Mouse (Mus musculus) cerebellum, postnatal 4 days (tissue): ENCODE results near the gene Art4.
A peak's percentile ranks its signal among the peaks of the same experiment; 100 is the strongest.

ENCODE experiments used
- DNase-seq, 2 experiments: peaks; one replicate each; pipeline ENCODE4 v3.0.0; 2022; ENCODE audit warnings: low spot score in 2 of 2, mixed read lengths in 1 of 2

Gene Art4

DNA sequence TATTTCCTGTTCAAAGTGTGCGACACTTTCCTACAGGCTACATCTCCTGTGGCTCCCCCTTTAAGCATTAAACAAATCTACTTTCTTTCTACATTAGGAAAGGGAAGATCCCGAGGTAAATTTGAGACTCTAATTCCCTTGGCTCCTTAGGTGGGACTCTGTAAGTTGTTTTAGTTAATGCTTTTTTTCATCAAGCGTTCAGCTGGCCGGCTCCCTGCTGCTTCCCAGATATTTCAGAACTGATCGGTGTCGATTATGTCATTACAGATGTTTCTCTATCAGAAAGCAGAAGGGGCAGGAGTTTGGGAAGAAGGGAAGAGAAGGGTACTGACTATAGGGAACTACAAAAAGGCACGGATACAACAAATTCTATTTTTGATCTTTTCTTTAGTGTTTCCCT lies 30.4 kb downstream of the Art4 start:
- DNase-seq: no peak

DNA sequence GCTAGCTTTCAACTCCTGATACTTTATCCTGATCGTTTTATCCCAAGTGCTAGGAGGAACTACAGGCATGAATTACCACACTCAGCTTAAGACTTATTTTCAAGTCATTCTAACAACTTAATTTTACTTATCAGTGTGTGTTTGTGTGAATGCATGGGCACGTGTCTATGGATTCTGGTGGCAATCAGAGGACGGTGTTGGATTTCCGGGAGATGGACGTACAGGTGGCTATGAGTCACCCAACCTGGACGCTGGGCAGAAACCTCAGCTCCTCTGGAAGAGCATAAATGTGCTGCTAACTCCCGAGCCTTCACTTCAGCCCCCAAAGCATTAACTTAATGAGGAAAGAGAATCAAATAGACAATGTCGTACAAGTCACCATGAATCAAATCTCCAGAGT lies 32.5 kb downstream of the Art4 start:
- no peak for DNase-seq

DNA sequence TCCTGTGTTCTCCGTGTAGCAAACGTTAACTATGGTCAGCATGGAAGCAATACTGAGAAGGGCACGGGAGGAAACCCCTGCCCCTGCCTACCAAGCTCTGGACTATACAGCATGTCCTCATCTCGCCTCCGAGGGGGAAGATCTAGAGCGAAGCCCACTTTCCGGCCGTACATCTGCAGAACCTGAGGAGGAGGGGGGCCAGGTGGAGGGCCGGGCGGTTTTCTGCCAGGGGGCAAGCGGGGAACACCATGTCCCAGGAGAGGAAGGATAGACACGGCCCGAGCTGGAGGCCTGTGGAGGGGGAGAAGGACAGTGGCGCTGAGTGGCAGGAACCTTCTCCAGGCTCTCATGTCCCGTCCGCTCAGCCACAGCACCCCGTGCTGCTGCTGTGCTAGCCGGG lies 36.4 kb downstream of the Art4 start:
- no peak for DNase-seq

DNA sequence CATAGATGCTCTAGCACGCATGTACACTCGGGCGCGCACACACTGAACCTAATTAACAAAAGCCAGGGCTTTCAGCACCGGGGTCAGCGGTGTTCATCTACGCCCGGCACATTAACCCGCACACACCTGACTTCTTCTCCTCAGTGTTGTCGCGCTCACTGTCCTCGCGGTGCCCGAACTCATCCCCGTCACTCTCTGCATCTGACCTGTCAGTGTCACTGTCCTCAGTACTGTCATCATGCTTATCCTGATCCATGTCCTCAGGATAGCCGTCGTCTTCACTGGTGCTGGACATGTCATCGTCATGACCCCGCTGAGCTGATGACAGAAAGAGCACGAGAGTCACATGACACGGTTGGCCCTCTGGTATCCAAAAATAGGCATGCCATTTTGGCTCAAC lies 37.2 kb downstream of the Art4 start:
- DNase-seq: no peak

DNA sequence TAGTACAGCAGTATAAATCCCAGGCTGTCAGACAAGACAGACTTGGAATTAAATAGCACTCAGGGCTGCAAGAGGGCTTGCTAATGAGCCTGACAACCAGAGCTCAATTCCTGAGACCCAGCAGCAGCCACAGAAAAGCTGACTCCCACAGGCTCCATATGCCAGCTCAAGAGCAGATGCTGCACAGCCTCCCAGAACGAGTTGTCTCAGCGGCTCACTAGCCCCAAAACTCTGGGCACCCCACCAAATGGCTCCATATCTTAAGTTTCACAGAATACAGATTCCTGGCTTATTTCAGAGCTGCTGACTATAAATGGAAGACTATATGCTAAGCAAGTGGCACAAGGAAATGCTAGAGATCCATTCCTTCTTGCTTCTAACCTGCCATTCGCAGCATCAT lies 40.0 kb downstream of the Art4 start:
- no peak for DNase-seq

DNA sequence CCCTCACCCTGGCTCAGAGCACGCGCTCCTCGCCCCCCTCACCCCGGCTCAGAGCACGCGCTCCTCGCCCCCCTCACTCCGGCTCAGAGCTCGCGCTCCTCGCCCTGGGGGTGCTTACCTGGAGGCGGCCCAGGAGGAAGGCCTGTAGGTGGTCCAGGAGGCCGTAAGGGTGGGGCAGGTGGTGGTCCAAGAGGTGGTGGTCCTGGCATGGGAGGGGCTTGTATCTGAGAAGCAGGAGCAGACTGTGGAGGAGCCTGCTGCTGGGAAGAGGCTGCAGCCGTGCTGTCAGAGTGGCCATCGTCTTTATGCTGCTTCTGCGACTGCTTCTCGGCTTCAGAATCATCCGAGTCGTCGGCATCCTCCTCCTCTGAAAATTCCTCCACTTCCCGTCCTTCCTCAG lies 40.7 kb downstream of the Art4 start:
- no peak for DNase-seq

DNA sequence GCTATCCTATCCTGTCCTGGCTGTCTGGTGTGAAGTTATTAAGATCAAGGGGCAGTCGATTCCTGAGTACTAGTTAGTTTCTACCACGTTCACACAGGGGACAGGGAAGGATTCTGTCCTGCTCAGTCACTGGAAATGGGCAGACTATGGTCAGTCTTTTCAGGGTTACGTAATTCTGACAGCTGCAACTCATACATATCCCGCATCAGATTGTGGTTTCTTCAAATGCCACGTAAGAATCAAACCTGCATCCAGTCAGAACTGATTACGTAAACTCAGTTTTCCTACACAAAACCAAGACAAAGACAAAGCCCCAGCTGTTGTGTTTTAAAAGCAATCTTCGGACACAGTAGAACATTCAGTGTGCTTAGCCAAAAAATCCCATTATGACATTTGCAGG lies 42.2 kb downstream of the Art4 start:
- no peak for DNase-seq

DNA sequence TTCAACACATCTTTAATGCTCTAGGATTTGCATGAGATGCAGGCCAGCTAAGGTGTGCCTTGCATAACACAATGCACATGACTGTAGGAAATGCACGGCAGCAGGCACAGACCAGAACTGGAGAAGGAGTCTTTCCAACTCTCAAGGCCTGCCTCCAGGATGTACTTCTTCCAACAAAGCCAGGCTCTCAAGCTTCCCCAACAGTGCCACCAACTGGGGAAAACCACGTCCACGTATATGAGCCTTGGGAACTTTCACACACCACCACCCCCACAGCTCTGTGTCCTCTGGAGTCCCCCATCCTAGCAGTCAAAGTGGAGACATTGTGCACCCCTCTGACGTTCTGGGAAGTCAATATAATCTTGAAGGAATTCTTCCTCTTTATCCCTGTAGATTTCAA lies 44.4 kb downstream of the Art4 start:
- no peak for DNase-seq

DNA sequence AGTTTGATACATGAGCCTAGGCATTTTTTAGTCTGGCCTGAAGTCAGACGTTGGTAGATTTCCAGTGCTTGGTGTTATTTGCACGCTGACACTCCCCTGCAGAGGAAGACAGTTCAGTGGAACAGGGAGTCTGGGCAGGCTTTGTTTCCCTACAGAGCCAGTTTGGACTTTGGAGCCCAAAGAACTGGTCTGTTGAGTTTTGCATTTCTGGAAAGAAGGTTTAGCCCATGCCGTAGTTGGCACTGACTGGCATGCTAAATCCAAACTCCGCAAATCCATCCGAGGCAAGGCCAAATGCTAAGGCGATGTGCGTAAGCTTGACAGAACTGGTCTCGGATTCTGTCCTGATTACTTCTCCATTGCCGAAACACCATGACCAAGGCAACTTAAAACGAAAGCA lies 46.3 kb downstream of the Art4 start:
- DNase-seq: no peak

DNA sequence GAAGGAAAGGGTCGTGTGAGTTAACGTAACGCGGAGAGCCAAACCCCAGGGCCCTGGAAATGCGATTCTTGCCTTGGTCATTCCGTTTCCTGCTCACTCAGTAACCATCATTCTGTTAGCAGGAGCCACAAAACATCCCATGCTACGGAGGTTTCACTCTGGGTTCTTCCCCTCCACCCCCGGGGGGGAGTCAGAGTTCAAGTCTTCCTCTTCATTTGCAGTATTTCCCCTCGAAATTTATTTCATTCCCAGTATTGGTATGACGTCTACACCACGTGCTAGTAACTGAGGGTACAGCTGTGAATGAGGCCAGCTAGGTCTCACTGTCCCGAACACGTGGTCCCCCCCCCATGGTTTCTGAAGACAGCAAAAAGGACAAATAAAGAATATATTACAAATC lies 47.9 kb downstream of the Art4 start:
- DNase-seq: no peak

DNA sequence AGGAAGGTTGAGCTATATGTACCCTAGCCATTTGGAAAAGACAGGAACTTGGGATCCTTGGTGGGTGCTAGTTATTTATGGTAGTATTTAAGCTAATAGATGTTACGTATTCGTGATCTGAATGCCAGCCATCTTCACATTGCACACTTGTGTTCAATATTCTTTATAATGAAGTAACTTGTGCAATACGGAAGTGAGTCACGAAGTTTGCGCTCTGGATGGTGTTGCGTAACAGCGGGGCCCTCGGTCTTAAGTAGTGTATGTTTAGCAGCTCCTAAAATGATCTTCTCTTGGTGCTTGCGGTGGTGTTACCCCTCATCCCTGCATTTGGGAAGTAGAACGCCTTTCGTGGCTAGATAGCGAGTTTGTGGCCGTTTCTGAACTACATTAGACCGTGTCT lies 48.5 kb downstream of the Art4 start:
- DNase-seq: no peak

DNA sequence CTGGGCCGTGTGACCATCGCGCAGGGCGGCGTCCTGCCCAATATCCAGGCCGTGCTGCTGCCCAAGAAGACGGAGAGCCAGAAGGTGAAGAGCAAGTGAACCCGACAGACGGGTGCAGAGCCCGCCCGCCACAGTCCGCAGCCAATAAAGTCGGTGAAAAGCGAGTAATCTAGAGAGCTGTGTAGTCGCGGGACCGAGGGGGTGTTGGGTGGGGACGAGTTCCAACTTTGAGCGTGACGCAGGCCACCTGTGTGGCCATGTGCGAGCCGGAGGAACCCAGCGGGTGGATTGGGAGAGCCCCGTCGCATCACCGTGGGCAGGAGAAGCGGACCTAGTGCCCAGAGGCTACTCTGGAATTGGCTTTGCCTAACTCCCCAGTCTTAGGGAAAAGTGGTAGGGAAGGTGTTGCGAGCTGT lies 48.9 kb downstream of the Art4 start:
- no peak for DNase-seq

DNA sequence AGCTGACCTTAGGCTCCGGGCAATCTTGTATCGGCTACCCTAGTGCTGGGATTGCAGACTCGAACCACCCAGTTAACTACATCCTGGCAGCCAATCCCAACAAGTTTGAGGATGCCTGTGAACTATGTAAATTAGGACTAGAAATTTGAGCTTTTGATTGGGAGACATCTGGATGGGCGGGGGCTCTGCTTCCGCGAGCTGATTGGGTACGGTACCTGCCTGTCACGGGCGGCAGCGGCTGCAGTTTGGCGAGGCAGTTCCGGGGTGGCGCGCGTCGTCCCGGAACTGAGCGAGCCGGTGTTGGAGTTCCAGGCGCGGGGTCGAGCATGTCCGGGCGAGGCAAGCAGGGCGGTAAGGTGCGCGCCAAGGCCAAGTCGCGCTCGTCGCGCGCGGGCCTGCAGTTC lies 49.5 kb downstream of the Art4 start, which contains the start of gene H2afj:
H2afj (plus strand) TSS at position 231 of the 404 bp plus-strand sequence.
- peak; percentile 98 for DNase-seq

DNA sequence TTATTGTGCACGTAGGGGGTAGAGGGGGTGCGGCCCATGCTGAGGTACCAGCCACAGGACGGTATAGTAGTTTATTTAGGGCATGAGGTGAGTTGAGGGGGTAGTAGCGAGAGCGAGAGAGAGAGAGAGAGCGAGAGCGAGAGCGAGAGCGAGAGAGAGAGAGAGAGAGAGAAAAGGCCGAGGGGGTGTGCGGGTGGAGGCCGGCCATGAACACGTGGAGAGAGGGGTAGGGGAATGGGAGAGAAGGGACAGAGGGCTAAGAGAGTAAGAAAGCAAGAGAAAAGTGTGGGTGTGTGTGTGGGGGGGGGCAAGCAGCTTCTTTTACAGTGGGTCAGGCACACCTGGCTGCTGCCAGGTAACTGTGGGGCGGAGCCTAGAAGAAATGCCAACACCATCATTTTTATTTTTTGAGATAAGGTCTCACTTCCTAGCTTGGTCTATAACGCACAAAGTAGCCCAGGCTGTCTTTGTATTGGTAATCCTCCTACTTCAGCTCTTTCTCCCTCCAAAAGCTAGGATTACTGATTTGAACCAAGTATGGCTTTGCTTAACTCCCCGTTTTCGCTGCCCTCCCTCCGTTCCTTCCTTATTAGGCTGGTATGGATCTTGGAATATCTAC lies 50.0 kb downstream of the Art4 start:
- no peak for DNase-seq

DNA sequence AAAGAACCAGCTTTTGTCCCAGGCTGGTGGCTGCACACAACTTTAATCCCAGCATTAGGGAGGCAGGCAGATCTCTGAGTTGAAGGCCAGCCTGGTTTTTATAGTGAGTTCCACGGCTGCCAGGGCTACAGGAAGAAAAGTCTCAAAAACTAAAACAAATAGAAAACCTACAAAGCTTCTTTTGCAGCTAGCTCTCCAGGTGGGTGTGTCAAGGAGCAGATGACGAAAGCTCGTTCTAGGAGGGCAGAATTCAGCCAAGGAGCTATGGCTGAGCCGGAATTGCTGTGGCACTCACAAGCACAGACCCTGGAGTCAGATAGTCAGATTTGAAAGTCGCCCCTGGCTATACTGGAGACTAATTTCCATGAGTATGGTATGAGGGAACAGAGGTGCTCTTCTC lies 50.7 kb downstream of the Art4 start:
- no peak for DNase-seq

DNA sequence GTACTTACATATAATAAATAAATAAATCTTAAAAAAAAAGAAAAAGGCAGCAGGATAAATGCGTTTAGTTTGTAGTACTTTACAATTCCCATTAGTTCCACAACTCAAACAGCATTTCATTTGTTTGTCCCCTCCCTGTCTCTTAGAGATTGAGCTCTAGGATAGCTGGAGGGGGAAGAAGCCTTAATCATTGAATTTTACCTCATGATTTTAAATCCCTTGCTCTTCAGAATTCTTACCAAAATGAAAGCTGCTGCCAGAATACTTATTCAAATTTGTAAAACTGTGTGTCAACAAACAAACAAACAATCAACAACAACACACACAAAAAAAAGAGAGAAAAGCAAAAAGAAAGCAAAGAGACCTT lies 52.1 kb downstream of the Art4 start:
- DNase-seq: no peak

DNA sequence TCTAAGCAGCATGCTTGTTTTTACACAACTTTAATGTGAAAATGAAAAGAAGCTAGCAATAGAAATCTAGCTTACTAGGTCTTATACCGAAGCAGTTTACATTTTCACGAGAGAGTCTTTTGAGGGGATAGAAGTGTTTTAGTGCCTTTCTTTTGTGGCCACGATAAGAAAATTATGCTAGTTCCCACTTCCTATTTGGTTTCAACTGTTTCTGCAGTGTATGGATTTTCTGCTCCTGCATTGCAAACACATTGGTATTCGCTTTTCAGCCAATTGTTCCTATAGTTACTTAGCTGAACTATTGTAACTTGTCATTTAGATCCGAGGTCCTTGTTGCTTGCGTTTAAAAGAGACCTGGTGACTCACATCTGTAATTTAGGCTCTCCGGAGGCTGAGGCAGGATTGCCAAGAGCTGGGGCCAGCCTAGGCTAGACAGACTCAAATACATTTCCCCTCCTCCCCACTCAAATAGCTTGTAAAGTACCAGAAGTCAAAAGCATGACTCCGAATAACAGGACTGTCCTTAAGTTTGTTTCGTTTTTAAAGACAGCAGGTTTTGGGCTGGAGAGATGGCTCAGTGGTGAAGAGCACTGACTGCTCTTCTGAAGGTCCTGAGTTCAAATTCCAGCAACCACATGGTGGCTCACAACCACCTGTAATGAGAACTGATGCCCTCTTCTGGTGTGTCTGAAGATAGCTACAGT lies 52.7 kb downstream of the Art4 start:
- no peak for DNase-seq

DNA sequence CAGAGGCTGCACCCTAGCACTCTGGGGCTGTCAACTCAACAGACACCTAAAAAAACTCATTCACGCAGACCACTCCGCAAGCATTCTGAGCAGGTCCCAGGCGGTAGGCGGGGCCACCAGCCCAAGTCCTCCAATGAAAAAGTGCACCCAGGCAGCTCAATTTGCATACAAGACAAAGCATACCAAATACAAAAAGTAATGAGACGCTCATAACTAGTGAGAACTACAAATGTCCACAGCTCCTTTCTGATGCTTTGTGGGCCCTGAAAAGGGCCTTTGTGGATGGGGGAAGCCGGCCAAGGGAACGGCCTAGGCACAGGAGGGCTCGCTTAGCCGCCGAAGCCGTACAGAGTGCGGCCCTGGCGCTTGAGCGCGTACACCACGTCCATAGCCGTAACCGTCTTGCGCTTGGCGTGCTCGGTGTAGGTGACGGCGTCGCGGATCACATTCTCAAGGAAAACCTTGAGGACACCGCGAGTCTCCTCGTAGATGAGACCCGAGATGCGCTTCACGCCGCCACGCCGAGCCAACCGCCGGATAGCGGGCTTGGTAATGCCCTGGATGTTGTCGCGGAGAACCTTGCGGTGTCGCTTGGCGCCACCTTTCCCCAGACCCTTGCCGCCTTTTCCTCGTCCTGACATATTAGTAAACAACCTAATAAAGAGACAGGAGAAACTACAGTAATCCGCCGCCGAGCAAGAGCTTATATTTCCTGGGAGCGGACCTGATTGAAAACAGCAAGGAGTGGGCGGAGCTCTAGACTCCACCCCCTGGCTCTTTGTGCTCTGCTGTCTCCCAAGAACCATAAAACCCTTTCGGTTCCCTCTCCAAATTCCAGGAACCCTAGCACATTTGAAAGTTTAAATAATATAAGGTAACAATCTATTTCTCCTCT lies 53.5 kb downstream of the Art4 start, which contains the start of gene Hist4h4:
Hist4h4 (minus strand) TSS at position 677 of the 895 bp plus-strand sequence.
- DNase-seq: peak; percentile 96 to 98

DNA sequence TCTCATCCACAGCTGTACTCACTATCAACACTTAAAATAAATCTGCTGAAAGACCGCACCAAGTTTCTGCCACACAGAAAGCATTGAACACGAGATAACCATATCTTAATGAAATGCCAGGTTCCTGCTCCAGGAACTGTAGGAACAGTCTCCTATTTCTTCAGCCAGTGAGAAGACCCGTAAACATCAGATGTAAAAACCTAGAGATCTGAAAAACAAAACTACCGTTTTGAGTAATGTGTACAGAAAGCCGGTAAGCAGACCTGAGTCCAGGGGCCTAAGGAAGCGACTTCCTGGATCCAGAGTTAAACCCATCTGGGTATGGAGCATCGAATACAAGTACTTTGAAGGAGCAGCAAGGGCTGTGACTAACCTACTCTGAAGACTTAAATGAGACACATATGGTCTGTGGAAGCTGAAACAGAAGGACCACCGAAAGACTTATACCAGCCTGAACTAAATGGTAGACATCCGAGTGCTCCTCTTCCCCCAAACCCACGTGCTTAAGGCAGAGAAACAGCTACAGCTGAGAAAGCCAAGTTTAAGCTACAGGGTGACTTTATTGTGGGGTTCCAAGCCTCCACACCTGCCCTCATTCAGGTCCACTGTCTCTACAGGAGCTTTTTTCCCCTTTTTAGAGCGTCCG lies 54.3 kb downstream of the Art4 start:
- DNase-seq: no peak

DNA sequence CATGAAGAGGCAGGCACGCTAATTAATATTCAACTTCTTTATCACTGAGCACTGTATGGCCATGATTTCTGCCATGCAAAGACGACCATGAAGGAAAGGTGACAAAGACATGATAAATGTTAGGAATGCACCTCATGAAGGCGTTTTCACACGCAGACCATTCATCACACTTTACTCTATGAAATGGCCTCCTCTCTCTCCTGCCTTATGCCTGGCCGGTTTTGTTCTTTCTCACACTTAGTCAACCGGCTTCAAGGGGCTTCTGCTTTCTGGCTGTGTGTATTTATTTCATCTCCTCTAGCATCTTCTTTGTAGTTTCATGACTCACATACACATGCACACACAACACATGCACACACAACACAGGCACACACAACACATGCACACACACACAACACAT lies 56.3 kb downstream of the Art4 start:
- no peak for DNase-seq

DNA sequence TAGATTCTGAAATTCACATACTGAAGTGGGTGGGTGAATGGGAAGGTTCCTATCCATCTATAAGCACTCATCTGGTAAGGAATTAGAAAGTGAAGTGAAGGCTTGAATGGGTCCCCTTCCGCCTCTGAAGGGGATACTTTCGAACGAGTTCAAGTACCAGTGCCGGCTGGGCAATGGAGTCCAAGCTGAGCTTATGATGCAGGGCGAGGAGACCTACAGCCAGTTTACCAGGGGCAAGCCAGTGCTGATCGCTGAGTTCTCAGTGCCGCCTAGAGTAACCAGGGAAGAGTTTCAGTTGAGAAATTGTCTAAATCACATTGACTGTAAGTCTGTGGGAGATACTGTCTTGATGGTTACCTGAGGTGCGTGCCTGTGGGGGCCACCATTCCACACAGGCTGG lies 56.8 kb downstream of the Art4 start:
- DNase-seq: no peak
